17 mouse cellular contexts compared by ENCODE assay signal in the genomic region with DNA sequence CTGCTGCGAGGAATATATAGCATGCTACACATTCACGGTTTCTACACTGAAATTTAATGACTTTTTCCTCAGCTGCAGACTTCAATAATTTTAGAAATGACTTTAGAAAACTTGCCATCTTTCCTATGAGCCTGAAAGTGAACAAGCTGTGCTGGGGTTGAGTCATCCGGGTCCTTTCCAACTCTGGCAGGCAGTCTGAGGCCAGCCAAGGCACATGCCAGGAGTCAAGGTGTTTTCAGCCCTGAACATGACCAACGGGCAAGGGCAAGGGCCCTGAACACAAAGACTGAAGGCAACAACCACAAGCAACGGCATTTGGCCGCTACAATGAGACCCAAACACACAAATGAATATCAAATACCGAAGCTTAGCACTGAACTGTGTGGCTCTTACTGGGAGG. TPM values are rescaled to one million over a fixed set of nuclear protein-coding genes. Genes with fewer than 3 reads are reported as not detected.
DNase-seq lines count a peak whose midpoint lies in the region; ATAC-seq lines count a peak whose summit lies in the region.
"Had no signal": no experiment of that assay in that cellular context is flagged by ENCODE, and none has a peak within 500 bp of the region (broad histone marks: within the 10 kb centered on the region; RNA-seq: fewer than 3 reads in every experiment).

No protein-coding gene starts in this region.

- H3K36me3 ChIP-seq in hindbrain, embryonic 15.5 days, result no peaks in the 10 kb centered on the region
- no peaks in the 10 kb centered on the region for H3K36me3 ChIP-seq in hindbrain, embryonic 12.5 days
- H3K36me3 ChIP-seq in midbrain, embryonic 16.5 days (ENCODE audit: control insufficient read depth, insufficient read depth, low read length), result peaks cover 7% of the 10 kb centered on the region
- H3K36me3 ChIP-seq: heart, embryonic 12.5 days; limb, embryonic 10.5 days; liver, embryonic 12.5 days; lung, embryonic 15.5 days; stomach, embryonic 15.5 days had no signal

- H3K4me2 ChIP-seq in hindbrain, embryonic 15.5 days, result no peak overlapping the region
- no peak overlapping the region for H3K4me2 ChIP-seq in hindbrain, embryonic 12.5 days (replicated peaks)
- H3K4me2 ChIP-seq in midbrain, embryonic 16.5 days (ENCODE audit: low read length), result no peak overlapping the region
- H3K4me2 ChIP-seq: heart, embryonic 12.5 days; liver, embryonic 12.5 days; lung, embryonic 15.5 days; stomach, embryonic 15.5 days had no signal

- peak; percentile 38 for DNase-seq in adrenal gland, postnatal 14 days
- peak; percentile 54 for DNase-seq in cerebellum, adult 8-10 months
- no peak for DNase-seq in gastrocnemius, postnatal 25 days
- DNase-seq in kidney, adult 8-10 months, result no peak
- DNase-seq: gastrocnemius, postnatal 36 days; heart, postnatal 4 days; kidney, adult 11 months; kidney, postnatal 36 days had no signal

- H3K4me3 ChIP-seq in hindbrain, embryonic 15.5 days, result no peak overlapping the region
- H3K4me3 ChIP-seq in hindbrain, embryonic 12.5 days, result no peak overlapping the region
- no peak overlapping the region for H3K4me3 ChIP-seq in midbrain, embryonic 16.5 days (ENCODE audit: low read depth, low read length)
- H3K4me3 ChIP-seq: heart, embryonic 12.5 days; limb, embryonic 10.5 days; liver, embryonic 12.5 days; lung, embryonic 15.5 days; myocyte; stomach, embryonic 15.5 days had no signal

- 0 out of 2 replicates have a peak overlapping the region, but pooled peaks have one; percentile 3 for H3K27ac ChIP-seq in hindbrain, embryonic 15.5 days (replicated peaks)
- H3K27ac ChIP-seq in hindbrain, embryonic 12.5 days, result no peak overlapping the region
- 0 out of 2 replicates have a peak overlapping the region, but pooled peaks have one; percentile 9 for H3K27ac ChIP-seq in midbrain, embryonic 16.5 days (ENCODE audit: low read length)
- H3K27ac ChIP-seq: limb, embryonic 10.5 days; liver, embryonic 12.5 days; lung, embryonic 15.5 days; stomach, embryonic 15.5 days had no signal

- H3K27me3 ChIP-seq in hindbrain, embryonic 15.5 days, result no peaks in the 10 kb centered on the region
- H3K27me3 ChIP-seq in hindbrain, embryonic 12.5 days, result no peaks in the 10 kb centered on the region
- H3K27me3 ChIP-seq in midbrain, embryonic 16.5 days (ENCODE audit: control insufficient read depth, insufficient read depth, low read depth, low read length), result no peaks in the 10 kb centered on the region
- H3K27me3 ChIP-seq: heart, embryonic 12.5 days; liver, embryonic 12.5 days; lung, embryonic 15.5 days; stomach, embryonic 15.5 days had no signal

- no peaks in the 10 kb centered on the region for H3K9me3 ChIP-seq in hindbrain, embryonic 15.5 days
- no peaks in the 10 kb centered on the region for H3K9me3 ChIP-seq in hindbrain, embryonic 12.5 days (replicated peaks)
- no peaks in the 10 kb centered on the region for H3K9me3 ChIP-seq in midbrain, embryonic 16.5 days (replicated peaks; ENCODE audit: control insufficient read depth, low read length, poor library complexity, severe bottlenecking)
- H3K9me3 ChIP-seq: heart, embryonic 12.5 days; limb, embryonic 10.5 days; liver, embryonic 12.5 days; lung, embryonic 15.5 days; stomach, embryonic 15.5 days had no signal

- no peak for ATAC-seq in hindbrain, embryonic 15.5 days (ENCODE audit: low FRiP score, low read depth)
- ATAC-seq in hindbrain, embryonic 12.5 days (ENCODE audit: low FRiP score), result no peak
- no peak for ATAC-seq in midbrain, embryonic 16.5 days
- ATAC-seq: liver, embryonic 12.5 days had no signal

- H3K9ac ChIP-seq in hindbrain, embryonic 15.5 days, result no peak overlapping the region
- no peak overlapping the region for H3K9ac ChIP-seq in hindbrain, embryonic 12.5 days
- H3K9ac ChIP-seq in midbrain, embryonic 16.5 days (ENCODE audit: low read depth, low read length), result no peak overlapping the region
- H3K9ac ChIP-seq: heart, embryonic 12.5 days; liver, embryonic 12.5 days; lung, embryonic 15.5 days; stomach, embryonic 15.5 days had no signal

- peaks cover 8% of the 10 kb centered on the region for H3K4me1 ChIP-seq in hindbrain, embryonic 15.5 days (replicated peaks)
- H3K4me1 ChIP-seq in hindbrain, embryonic 12.5 days, result no peaks in the 10 kb centered on the region
- H3K4me1 ChIP-seq in midbrain, embryonic 16.5 days (ENCODE audit: control insufficient read depth, insufficient read depth, low read length), result peaks cover 3% of the 10 kb centered on the region
- H3K4me1 ChIP-seq: limb, embryonic 10.5 days; liver, embryonic 12.5 days; lung, embryonic 15.5 days; stomach, embryonic 15.5 days had no signal

- 62% methylated on average over 7 of the region's 7 CpGs for WGBS in hindbrain, embryonic 15.5 days
- WGBS in hindbrain, embryonic 12.5 days, result 68% methylated on average over 7 of the region's 7 CpGs
- 52% methylated on average over 7 of the region's 7 CpGs for WGBS in midbrain, embryonic 16.5 days

RNA-seq across cellular contexts. Expression of gene Trim9, which starts 21.6 kb away (rescaled TPM):
- polyA plus RNA-seq in hindbrain, embryonic 15.5 days (2015; fragmentation: Nextera tagmentation; extraction: Ambion mirVana), result 84.5 and 93.3 TPM in 2 replicates
- polyA plus RNA-seq in hindbrain, embryonic 12.5 days (2016; fragmentation: Nextera tagmentation; extraction: Ambion mirVana), result 25.6 and 27.8 TPM in 2 replicates
- total RNA-seq in adrenal gland, postnatal 14 days (2021), result 2.7 and 2.9 TPM in 2 replicates
- 88.6 and 108 TPM in 2 replicates for polyA plus RNA-seq in midbrain, embryonic 16.5 days (2015; fragmentation: Nextera tagmentation; extraction: Ambion mirVana)
- under 1 TPM; 0.10 to 0.11 TPM for total RNA-seq in gastrocnemius, postnatal 25 days (2021)
- polyA plus RNA-seq: myocyte had no signal

Comparison
In these comparisons a context has a peak if more than half of its experiments do, and no peak if none do; other contexts are left out.
1. DNase-seq: peak in adrenal gland, postnatal 14 days (single experiment) and cerebellum, adult 8-10 months (single experiment); none in gastrocnemius, postnatal 25 days (single experiment) and kidney, adult 8-10 months (0 of 2).